Mouse (Mus musculus) hindlimb bud, embryonic 11.5 days (tissue): ENCODE results near the gene Creg2.
A peak's percentile ranks its signal among the peaks of the same experiment; 100 is the strongest.

Source experiments
- DNase-seq: peaks from one replicate; pipeline ENCODE4 v3.0.0-alpha.2; 2012; ENCODE audit warnings: low read depth, low spot score; ENCODE audit errors: extremely low spot score

The Creg2 gene

GRCm38 (mm10) chr1:39653028-39653427, 1.8 kb upstream of the Creg2 start:
- DNase-seq, result no peak

GRCm38 (mm10) chr1:39650435-39651240, 636 bp downstream of the Creg2 start:
- DNase-seq, result no peak

GRCm38 (mm10) chr1:39649691-39650434, 1.4 kb downstream of the Creg2 start:
- DNase-seq, result no peak

DNA sequence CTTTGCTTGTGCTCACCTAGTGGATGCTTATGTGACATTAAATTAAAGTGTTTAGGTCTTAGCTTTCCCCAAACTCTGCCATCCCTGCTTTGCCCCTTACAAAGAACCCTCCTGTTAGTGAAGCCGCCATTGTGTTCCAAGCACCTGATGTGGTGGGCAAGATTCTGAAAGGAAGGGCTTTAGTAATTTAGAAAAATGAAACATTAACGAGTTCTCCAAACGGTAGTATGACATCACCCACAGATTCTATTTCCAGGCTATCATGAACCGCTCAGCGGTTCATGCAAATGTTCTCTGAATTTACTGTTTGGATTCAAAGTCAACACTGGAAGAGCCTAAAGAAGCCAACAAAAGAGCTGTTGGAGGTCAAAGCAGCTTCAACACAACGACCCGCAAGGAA, 2.7 kb downstream of the Creg2 start:
- no peak for DNase-seq

GRCm38 (mm10) chr1:39645905-39646759, 5.1 kb downstream of the Creg2 start:
- DNase-seq, result no peak

GRCm38 (mm10) chr1:39644333-39644732, 6.9 kb downstream of the Creg2 start:
- DNase-seq, result no peak

GRCm38 (mm10) chr1:39641667-39642066, 9.6 kb downstream of the Creg2 start:
- no peak for DNase-seq

- no peak for DNase-seq
These were observed 14.1 kb downstream of the Creg2 start for GRCm38 (mm10) chr1:39637139-39637538.

GRCm38 (mm10) chr1:39636660-39637059, 14.6 kb downstream of the Creg2 start:
- DNase-seq, result no peak

- no peak for DNase-seq
These were observed 15.1 kb downstream of the Creg2 start for GRCm38 (mm10) chr1:39636196-39636595.

- DNase-seq, result no peak
These were observed 22.7 kb downstream of the Creg2 start for GRCm38 (mm10) chr1:39628606-39629005.

DNA sequence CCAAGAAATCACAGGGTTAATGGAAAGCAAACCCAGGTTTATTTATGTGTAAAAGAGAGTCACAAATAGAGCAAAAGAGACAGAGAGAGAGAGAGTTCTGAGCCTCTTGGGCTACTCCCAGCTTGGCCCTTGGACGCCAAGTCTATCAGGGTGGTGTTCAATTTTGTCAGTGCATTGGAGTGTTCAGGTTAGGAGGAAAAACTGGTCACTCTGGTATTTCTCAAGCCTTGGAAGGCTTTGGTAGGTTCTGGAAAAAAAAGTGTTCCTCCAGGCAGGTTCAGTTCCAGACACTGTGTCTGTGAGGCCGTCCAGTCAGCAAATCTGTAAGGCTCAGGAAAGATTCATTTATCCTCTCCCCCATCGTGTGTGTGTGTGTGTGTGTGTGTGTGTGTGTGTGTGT, 25.8 kb downstream of the Creg2 start:
- no peak for DNase-seq

- no peak for DNase-seq
These were observed 27.5 kb downstream of the Creg2 start for GRCm38 (mm10) chr1:39623729-39624128.

- DNase-seq, result no peak
These were observed 28.2 kb downstream of the Creg2 start for GRCm38 (mm10) chr1:39623106-39623505.

GRCm38 (mm10) chr1:39618524-39618923, 32.8 kb downstream of the Creg2 start:
- no peak for DNase-seq

DNA sequence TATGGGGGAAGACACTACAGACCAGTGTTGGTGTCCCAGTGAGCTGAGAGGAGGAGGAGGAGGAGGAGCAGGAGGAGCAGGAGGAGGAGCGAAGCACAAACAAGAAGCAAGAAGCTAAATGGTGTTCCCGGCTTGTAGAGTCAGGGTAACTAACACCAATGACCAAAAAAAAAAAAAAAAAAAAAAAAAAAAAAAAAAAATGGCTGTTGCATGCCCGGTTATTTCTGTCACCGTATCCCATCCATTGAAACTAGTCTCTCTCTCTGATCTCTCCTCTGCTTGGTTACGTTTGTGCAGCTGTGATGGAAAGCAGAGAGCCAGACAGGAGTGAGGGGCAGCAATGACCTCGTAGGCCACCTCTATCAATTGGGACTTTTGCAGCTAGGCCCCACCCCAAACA, 35.7 kb downstream of the Creg2 start:
- DNase-seq, result no peak

- peak; percentile 47 for DNase-seq
These were observed 36.6 kb downstream of the Creg2 start for GRCm38 (mm10) chr1:39614462-39615279.

DNA sequence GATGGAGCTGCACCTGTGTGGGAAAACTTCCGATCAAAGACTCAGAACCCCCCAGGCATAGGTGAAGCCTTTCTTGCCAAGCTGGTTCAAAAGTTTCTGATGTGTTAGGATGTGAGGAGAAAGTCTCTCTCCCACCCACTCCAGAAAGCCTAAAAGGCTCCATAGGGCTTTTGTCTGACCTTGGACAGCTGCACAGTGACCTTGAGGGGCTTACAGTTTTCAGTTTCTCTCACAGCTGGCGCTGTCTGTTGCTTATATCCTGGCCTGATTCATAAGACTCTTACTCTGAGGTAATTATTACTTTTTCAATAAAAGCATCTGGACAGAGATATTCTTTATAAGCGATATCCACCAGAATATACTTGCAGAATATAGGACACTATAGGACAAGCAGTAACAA, 38.2 kb downstream of the Creg2 start:
- no peak for DNase-seq

GRCm38 (mm10) chr1:39612491-39612890, 38.8 kb downstream of the Creg2 start:
- DNase-seq, result no peak

DNA sequence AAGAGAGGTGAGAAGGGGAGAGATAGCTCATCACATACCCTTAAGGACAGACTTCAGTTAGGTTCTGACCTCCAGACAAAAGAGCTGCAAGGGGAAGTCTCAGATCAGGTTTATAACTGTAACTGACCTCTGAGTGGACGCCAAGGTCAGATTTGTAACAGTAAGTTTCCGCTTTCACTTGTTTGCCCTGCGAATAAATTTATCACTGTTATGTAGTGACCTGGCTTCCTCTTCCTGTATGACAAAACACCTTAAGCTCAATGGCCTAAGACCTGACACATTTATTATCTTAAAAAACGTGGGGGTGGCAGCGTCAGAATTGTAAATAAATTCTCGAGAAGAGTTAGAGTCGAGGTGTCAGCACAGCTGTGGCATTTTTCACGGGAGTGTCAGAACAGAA, 42.7 kb downstream of the Creg2 start:
- no peak for DNase-seq

- no peak for DNase-seq
These were observed 48.8 kb downstream of the Creg2 start for GRCm38 (mm10) chr1:39602477-39602876.
